Mouse (Mus musculus) left cerebral cortex, adult 6 months (tissue): ENCODE results near the gene Ccl24. TPM values are rescaled to one million over a fixed set of nuclear protein-coding genes. Genes with fewer than 3 reads are reported as not detected.

Experiments
- long read RNA-seq, 2 experiments: library from polyadenylated mRNA; unstranded; transcript quantifications; one replicate each; pipeline ENCODE4 v2.0.0; 2019 to 2020
- polyA plus RNA-seq: library from polyadenylated mRNA; unstranded; fragments of <200 nt; fragmentation: Nextera tagmentation; gene quantifications from 2 replicates; pipeline ENCODE4 v1.2.3, GENCODE M21; 2021

Ccl24 gene
- polyA plus RNA-seq, result 0.27 and 0.61 TPM in 2 replicates
- long read RNA-seq, experiment 1, result 0 reads
- long read RNA-seq, experiment 2, result 0 reads

GRCm38 (mm10) chr5:135573006-135573405 lies at the start of gene Ccl24:
Gene Ccl24, minus strand, starts transcription at chr5:135573049.

GRCm38 (mm10) chr5:135563469-135563868 lies 9.4 kb downstream of the Ccl24 start, which contains the start of gene Ccl26:
Gene Ccl26, minus strand, starts transcription at chr5:135563569.

GRCm38 (mm10) chr5:135544865-135545797 lies 27.7 kb downstream of the Ccl24 start, which contains the start of gene Hip1:
Gene Hip1, minus strand, starts transcription at chr5:135545120.

Other genes with a start within 250 kb of the Ccl24 start
- 0.16 TPM in 1 of 2 replicates, not detected in the other for gene Fkbp6, start 223.0 kb downstream of the Ccl24 start, polyA plus RNA-seq
- gene Trim50, start 219.8 kb downstream of the Ccl24 start, polyA plus RNA-seq, result not detected in 2 replicates
- 8.6 and 9.3 TPM in 2 replicates for gene Nsun5, start 203.1 kb downstream of the Ccl24 start, polyA plus RNA-seq
- gene Pom121, start 178.5 kb downstream of the Ccl24 start, polyA plus RNA-seq, result 6.5 and 18.1 TPM in 2 replicates
- 12.0 and 14.2 TPM in 2 replicates for gene Hip1, start 27.9 kb downstream of the Ccl24 start, polyA plus RNA-seq
- gene Ccl26, start 9.5 kb downstream of the Ccl24 start, polyA plus RNA-seq, result not detected in 2 replicates
- gene Rhbdd2, start 59.6 kb upstream of the Ccl24 start, polyA plus RNA-seq, result 88.5 and 90.9 TPM in 2 replicates
- 41.1 and 41.6 TPM in 2 replicates for gene Por, start 97.0 kb upstream of the Ccl24 start, polyA plus RNA-seq
- gene Tmem120a, start 171.4 kb upstream of the Ccl24 start, polyA plus RNA-seq, result 36.7 and 39.5 TPM in 2 replicates
- 0.21 TPM in 1 of 2 replicates, not detected in the other for gene Styxl1, start 205.3 kb upstream of the Ccl24 start, polyA plus RNA-seq
- 702 and 826 TPM in 2 replicates for gene Mdh2, start 205.4 kb upstream of the Ccl24 start, polyA plus RNA-seq
- gene Srrm3, start 233.8 kb upstream of the Ccl24 start, polyA plus RNA-seq, result 18.4 and 20.1 TPM in 2 replicates